Mouse (Mus musculus): ENCODE data around the gene Hrh3. TPM values are rescaled to one million over a fixed set of nuclear protein-coding genes. Genes with fewer than 3 reads are reported as not detected.
A peak's percentile ranks its signal among the peaks of the same experiment; 100 is the strongest.

The Hrh3 gene
- total RNA-seq, 2 experiments from 2014 or later: 0.19 TPM; not detected in 1

GRCm38 (mm10) chr2:180070481-180071453, 33.5 kb downstream of the Hrh3 start, which contains the start of gene Mtg2:
Gene Mtg2, plus strand, starts transcription at chr2:180070588.
- DNase-seq: peak; percentile 96 to 97
- intact Hi-C loops (cut with DNase I): loop anchor here (2.0 kb wide), 1 partner anchor 48 kb away; the partner anchor contains the start of gene Osbpl2

GRCm38 (mm10) chr2:180069770-180070480, 34.4 kb downstream of the Hrh3 start:
- DNase-seq: no peak
- intact Hi-C loops (cut with DNase I): loop anchor here (2.0 kb wide), 1 partner anchor 49 kb away; the partner anchor contains the start of gene Osbpl2

GRCm38 (mm10) chr2:180063338-180064131, 40.8 kb downstream of the Hrh3 start:
- DNase-seq: no peak
- intact Hi-C loops (cut with DNase I): no loop called here

GRCm38 (mm10) chr2:180053001-180053400, 51.3 kb downstream of the Hrh3 start:
- no peak for DNase-seq
- intact Hi-C loops (cut with DNase I): no loop called here

GRCm38 (mm10) chr2:180051986-180052733, 52.1 kb downstream of the Hrh3 start:
- intact Hi-C loops (cut with DNase I): loop anchor here (1.0 kb wide), 1 partner anchor 135 kb away; no protein-coding TSS in a partner anchor
- peak in 1 of 2 experiments; percentile 23 for DNase-seq

GRCm38 (mm10) chr2:180050986-180051385, 53.3 kb downstream of the Hrh3 start:
- intact Hi-C loops (cut with DNase I): loop anchor here (1.0 kb wide), 1 partner anchor 134 kb away; no protein-coding TSS in a partner anchor
- DNase-seq: peak; percentile 80 to 88

Other genes starting within 250 kb of the Hrh3 start
- 10 to 100 TPM; 15.5 to 21.3 TPM for gene Taf4, start 127.8 kb downstream of the Hrh3 start, total RNA-seq (2021)
- gene Lsm14b, start 79.5 kb downstream of the Hrh3 start, total RNA-seq (2021): 10 to 100 TPM; 64.3 to 64.7 TPM
- gene Psma7, start 62.1 kb downstream of the Hrh3 start, total RNA-seq (2021): 100 to 1,000 TPM; 166 to 176 TPM
- 1 to 10 TPM; 2.0 to 2.4 TPM for gene Ss18l1, start 62.0 kb downstream of the Hrh3 start, total RNA-seq (2021)
- gene Mtg2, start 33.9 kb downstream of the Hrh3 start, total RNA-seq (2021): 10 to 100 TPM; 27.1 to 30.0 TPM
- 10 to 100 TPM; 36.0 to 36.2 TPM for gene Osbpl2, start 14.8 kb upstream of the Hrh3 start, total RNA-seq (2021)
- 10 to 100 TPM; 86.6 to 89.7 TPM for gene Adrm1, start 67.0 kb upstream of the Hrh3 start, total RNA-seq (2021)
- 10 to 100 TPM; 70.7 to 76.3 TPM for gene Lama5, start 121.4 kb upstream of the Hrh3 start, total RNA-seq (2021)
- 100 to 1,000 TPM; 500 to 574 TPM for gene Rps21, start 152.9 kb upstream of the Hrh3 start, total RNA-seq (2021)
- 10 to 100 TPM; 11.2 to 13.5 TPM for gene Cables2, start 169.0 kb upstream of the Hrh3 start, total RNA-seq (2021)
- gene Rbbp8nl, start 185.4 kb upstream of the Hrh3 start, total RNA-seq (2021): not detected
- 1 to 10 TPM in 1 of 2 experiments, under 1 TPM in 1; 0.65 to 1.1 TPM for gene Gata5, start 230.2 kb upstream of the Hrh3 start, total RNA-seq (2021)

Data from heart, postnatal 36 days (tissue).